Mouse (Mus musculus): ENCODE results near the gene Tnip1. TPM values are rescaled to one million over a fixed set of nuclear protein-coding genes. Genes with fewer than 3 reads are reported as not detected.

The Tnip1 gene
- total RNA-seq, 2 experiments from 2014 or later, result 35.9 to 36.3 TPM

Other genes starting within 250 kb of the Tnip1 start
- gene Cdc42se2, start 175.2 kb downstream of the Tnip1 start, total RNA-seq (2021), result 10 to 100 TPM; 14.2 to 17.1 TPM
- gene Lyrm7, start 102.0 kb downstream of the Tnip1 start, total RNA-seq (2021), result 10 to 100 TPM; 18.6 to 19.1 TPM
- 100 to 1,000 TPM; 192 to 203 TPM for gene Hint1, start 96.5 kb downstream of the Tnip1 start, total RNA-seq (2021)
- gene Gpx3, start 60.5 kb downstream of the Tnip1 start, total RNA-seq (2021), result 100 to 1,000 TPM in 1 of 2 experiments, 10 to 100 TPM in 1; 98.9 to 187 TPM
- gene Anxa6, start 70.5 kb upstream of the Tnip1 start, total RNA-seq (2021), result 100 to 1,000 TPM; 169 to 174 TPM
- gene Ccdc69, start 115.2 kb upstream of the Tnip1 start, total RNA-seq (2021), result 1 to 10 TPM; 3.0 to 3.3 TPM
- gene Gm2a, start 135.2 kb upstream of the Tnip1 start, total RNA-seq (2021), result 1 to 10 TPM; 8.2 TPM
- not detected for gene Slc36a3, start 188.8 kb upstream of the Tnip1 start, total RNA-seq (2021)
- 1 to 10 TPM in 1 of 2 experiments, under 1 TPM in 1; 0.66 to 1.4 TPM for gene Slc36a2, start 222.2 kb upstream of the Tnip1 start, total RNA-seq (2021)
- 1 to 10 TPM; 5.3 to 6.4 TPM for gene Slc36a1, start 241.4 kb upstream of the Tnip1 start, total RNA-seq (2021)